Mouse (Mus musculus) hindbrain, postnatal 0 days (tissue): ENCODE results near the gene Grtp1. TPM values are rescaled to one million over a fixed set of nuclear protein-coding genes. Genes with fewer than 3 reads are reported as not detected.
A peak's percentile ranks its signal among the peaks of the same experiment; 100 is the strongest.

Experiments used
- ATAC-seq: fragments of 200-750 bp; cut with Nextera tagmentation; 2 replicates; pipeline ENCODE4 v1.8.0; 2017; ENCODE audit warnings: mild to moderate bottlenecking, moderate TSS enrichment, moderate library complexity
- DNase-seq: peaks from one replicate; pipeline ENCODE4 v3.0.0-alpha.2; 2015; ENCODE audit warnings: low spot score
- H3K27ac ChIP-seq: fragments of 300-500 bp; sonication (generic); 2 replicates; pipeline ENCODE4 v1.5.1; 2014; ENCODE audit warnings: mild to moderate bottlenecking
- H3K27me3 ChIP-seq: fragments of 300-500 bp; sonication (generic); 2 replicates; pipeline ENCODE4 v1.6.1; 2014; ENCODE audit warnings: low read length, mixed read lengths; ENCODE audit not compliant: insufficient read depth
- H3K36me3 ChIP-seq: fragments of 300-500 bp; sonication (generic); 2 replicates; pipeline ENCODE4 v1.6.1; 2014; ENCODE audit warnings: low read length, mixed read lengths; ENCODE audit not compliant: insufficient read depth
- H3K4me1 ChIP-seq: fragments of 300-500 bp; sonication (generic); 2 replicates; pipeline ENCODE4 v1.6.1; 2014; ENCODE audit warnings: antibody characterized with exemption, low read length, mixed read lengths; ENCODE audit not compliant: insufficient read depth
- H3K4me2 ChIP-seq: fragments of 300-500 bp; sonication (generic); 2 replicates; pipeline ENCODE4 v1.6.1; 2014; ENCODE audit warnings: low read depth, mild to moderate bottlenecking, low read length, moderate library complexity, mixed read lengths
- H3K4me3 ChIP-seq: fragments of 300-500 bp; sonication (generic); 2 replicates; pipeline ENCODE4 v1.5.1; 2014; ENCODE audit warnings: low read length
- H3K9ac ChIP-seq: fragments of 300-500 bp; sonication (generic); replicated peaks from 2 replicates; pipeline ENCODE4 v1.6.1; 2014; ENCODE audit warnings: mild to moderate bottlenecking, low read length, moderate library complexity, mixed read lengths
- H3K9me3 ChIP-seq: fragments of 300-500 bp; sonication (generic); 2 replicates; pipeline ENCODE4 v1.6.1; 2016; ENCODE audit warnings: low read length, mixed read lengths
- CTCF ChIP-seq: IDR thresholded peaks from 2 replicates; pipeline ENCODE4 v1.5.1; 2016; ENCODE audit warnings: antibody characterized with exemption, control low read depth, low read depth
- WGBS: fragments of 180-500 bp; shearing (Covaris S2); extraction: QIAGEN DNeasy Blood & Tissue Kit; methylation state at CpG from one replicate; pipeline ENCODE4 v1.1.7; 2014; 5-methylcytosine and 5-hydroxymethylcytosine counted together
- polyA plus RNA-seq: library from polyadenylated mRNA; unstranded; fragments of >200 nt; fragmentation: Nextera tagmentation; extraction: Ambion mirVana; gene quantifications from 2 replicates; pipeline ENCODE4 v1.2.1, GENCODE M21; 2015
- total RNA-seq: library from RNA; depleted of rRNA; stranded (reverse); fragments of >200 nt; gene quantifications from 2 replicates; pipeline ENCODE4 v1.2.3, GENCODE M21; 2014

Grtp1 gene
- total and polyA plus RNA-seq, 2 experiments from 2014 or later, result 14.8 to 17.1 TPM

DNA sequence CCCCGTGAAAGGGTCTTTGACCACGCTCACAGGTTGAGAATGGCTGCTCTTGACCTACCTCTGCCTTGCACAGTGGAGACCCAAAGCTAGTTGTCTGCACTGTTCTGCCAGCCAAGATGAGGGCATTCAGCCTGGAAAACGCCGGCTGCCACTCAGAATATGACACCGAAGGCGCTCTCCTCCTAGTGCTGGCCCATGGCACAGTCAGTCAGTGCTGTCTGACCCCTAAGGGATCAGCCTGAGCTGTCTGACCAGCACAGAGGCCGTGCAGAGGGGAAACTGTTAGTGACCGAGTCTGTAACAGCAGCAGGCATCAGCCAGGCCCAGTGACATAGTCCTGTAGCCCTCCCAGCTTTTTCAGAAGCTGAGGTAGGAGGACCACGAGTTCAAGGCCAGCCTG lies 13.2 kb downstream of the Grtp1 start:
- no peak overlapping the region for H3K9ac ChIP-seq
- H3K4me1 ChIP-seq, result no peaks in the 10 kb centered on the region
- no peaks in the 10 kb centered on the region for H3K27me3 ChIP-seq
- no peak overlapping the region for H3K4me2 ChIP-seq
- ATAC-seq, result no peak
- 83% methylated on average over 9 of the region's 9 CpGs for WGBS
- no peak overlapping the region for H3K4me3 ChIP-seq
- DNase-seq, result no peak
- no peaks in the 10 kb centered on the region for H3K9me3 ChIP-seq
- no peak for TF ChIP-seq CTCF
- no peaks in the 10 kb centered on the region for H3K36me3 ChIP-seq
- H3K27ac ChIP-seq, result no peak overlapping the region

DNA sequence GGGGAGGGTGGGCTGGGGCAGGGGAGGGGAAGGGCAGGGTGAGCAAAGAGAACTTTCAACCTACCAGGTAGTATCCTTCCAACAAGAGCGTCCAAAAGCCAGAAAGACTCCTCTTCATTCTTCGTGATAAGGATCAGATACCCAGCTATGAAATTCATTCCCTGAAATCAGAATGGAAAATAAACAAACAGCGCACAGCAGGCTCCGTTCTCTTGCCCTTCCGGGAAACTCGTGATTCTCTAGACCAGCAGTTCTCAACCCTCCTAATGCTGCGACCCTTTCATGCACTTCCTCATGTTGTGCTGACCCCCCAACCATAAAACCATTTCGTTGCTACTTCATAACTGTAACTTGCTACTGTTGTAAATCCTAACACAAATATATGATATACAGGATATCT lies 13.6 kb downstream of the Grtp1 start:
- ATAC-seq (no peak), DNase-seq (no peak)
- no peaks in the 10 kb centered on the region for H3K4me1 ChIP-seq
- no peak overlapping the region for H3K4me3 ChIP-seq
- 90% methylated on average over 8 of the region's 8 CpGs for WGBS
- H3K27me3 ChIP-seq, result no peaks in the 10 kb centered on the region
- no peak overlapping the region for H3K9ac ChIP-seq
- H3K27ac ChIP-seq, result no peak overlapping the region
- no peaks in the 10 kb centered on the region for H3K9me3 ChIP-seq
- H3K4me2 ChIP-seq, result no peak overlapping the region
- TF ChIP-seq CTCF, result no peak
- H3K36me3 ChIP-seq, result no peaks in the 10 kb centered on the region

DNA sequence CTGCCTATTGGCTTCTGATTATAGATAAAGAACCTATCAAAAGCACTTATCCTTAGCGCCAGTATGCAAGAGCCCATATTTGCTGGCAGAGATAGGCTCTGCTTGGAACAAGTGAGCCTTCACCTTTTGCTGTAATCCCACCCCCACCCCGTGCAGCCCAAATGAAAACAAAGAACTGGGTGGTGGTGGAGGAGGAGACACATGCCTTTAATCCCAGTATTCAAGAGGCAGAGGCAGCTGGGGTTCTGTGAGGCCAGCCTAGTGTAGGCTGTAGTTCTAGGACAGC lies 18.8 kb downstream of the Grtp1 start:
- ATAC-seq (no peak), DNase-seq (no peak)
- Histone ChIP-seq H3K9me3 (no peaks in the 10 kb centered on the region), H3K27ac (no peak overlapping the region), H3K27me3 (no peaks in the 10 kb centered on the region), H3K4me2 (no peak overlapping the region), H3K36me3 (peaks cover 11% of the 10 kb centered on the region), H3K4me3 (no peak overlapping the region), H3K9ac (no peak overlapping the region), H3K4me1 (no peaks in the 10 kb centered on the region)
- TF ChIP-seq CTCF, result no peak
- 69% methylated on average over 2 of the region's 2 CpGs for WGBS

DNA sequence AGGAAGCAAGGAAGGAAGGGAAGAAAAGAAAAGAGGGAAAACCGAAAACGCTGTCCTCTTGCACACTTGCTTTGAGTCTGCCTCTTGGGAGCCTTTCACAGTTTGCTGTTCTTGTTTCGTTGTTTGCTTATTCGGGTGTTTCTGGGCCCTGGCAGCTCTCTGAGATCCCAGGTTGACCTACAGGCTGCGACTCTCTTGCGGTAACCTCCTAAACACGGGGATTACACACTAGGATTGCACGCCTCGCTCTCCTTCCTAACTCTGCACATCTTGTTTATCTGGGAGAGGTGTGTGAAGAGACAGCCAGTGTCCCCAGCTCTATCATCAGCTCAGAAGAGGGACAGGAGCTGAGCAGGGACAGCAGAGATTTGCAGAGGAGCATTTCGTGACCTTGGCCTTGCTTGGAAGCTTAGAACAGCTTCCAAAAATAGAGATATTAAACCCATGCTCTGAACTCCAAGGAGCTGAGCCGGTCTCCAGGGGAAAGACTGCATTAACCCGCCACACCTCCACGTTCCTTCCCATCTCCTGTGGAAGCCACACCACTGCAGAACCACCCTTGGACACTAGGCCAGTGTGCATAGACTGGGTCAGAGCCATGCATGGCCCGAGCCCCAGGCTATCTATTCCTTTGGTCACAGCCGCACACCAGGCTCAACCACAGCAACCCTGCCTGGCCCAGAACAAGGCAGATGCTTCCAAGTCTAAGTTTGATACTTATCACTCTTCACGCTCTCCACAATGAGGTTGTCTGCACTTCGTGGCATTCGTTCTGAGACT lies 19.3 kb downstream of the Grtp1 start:
- 84% methylated on average over 18 of the region's 18 CpGs for WGBS
- Histone ChIP-seq H3K9me3 (no peaks in the 10 kb centered on the region), H3K9ac (no peak overlapping the region), H3K4me2 (no peak overlapping the region), H3K36me3 (peaks cover 16% of the 10 kb centered on the region), H3K4me3 (no peak overlapping the region), H3K27ac (no peak overlapping the region; the same call in 1 of the 2 replicates), H3K4me1 (no peaks in the 10 kb centered on the region), H3K27me3 (no peaks in the 10 kb centered on the region)
- TF ChIP-seq CTCF, result no peak
- DNase-seq, result no peak
- no peak for ATAC-seq

DNA sequence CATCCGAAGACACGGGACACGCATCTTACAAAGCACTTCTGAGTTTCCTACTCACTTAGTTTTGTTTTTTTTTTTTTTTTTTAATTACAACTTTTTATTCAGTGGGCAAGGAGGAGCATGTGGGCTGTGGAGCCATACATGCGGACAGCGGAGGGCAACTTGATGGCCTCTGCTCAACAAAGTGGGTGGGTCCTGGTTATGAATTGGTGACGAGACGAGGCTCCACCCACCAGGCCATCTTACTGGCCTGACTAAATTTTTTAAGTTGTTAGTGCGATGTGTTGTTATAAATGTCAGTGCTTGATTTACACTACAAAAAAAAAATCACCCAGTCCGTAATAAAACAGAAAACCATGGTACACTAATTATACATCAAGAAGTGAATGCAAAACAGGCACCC lies 20.0 kb downstream of the Grtp1 start:
- WGBS, result 76% methylated on average over 9 of the region's 9 CpGs
- no peak for ATAC-seq
- H3K27me3 ChIP-seq, result no peaks in the 10 kb centered on the region

DNA sequence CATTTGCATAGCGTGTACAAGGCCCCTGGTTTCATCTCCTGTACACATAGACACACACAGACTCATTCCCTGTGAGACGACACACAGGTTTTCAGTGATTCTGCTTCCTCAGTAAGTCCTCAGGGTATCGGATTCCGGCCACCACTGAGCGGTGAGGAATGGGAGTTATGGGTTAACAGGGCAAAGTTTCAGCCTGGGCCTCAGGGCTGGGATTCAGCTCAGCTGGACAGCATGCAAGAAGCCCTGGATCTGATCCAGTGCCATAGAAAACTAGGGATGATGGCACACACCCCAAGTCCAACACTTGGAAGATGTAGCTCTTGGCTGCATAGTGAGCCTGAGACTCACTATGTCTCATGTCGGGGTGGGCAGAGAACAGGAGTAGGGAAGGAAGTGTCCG lies 20.5 kb downstream of the Grtp1 start:
- H3K4me1 ChIP-seq, result no peaks in the 10 kb centered on the region
- no peaks in the 10 kb centered on the region for H3K9me3 ChIP-seq
- no peaks in the 10 kb centered on the region for H3K27me3 ChIP-seq
- H3K9ac ChIP-seq, result no peak overlapping the region
- H3K27ac ChIP-seq, result no peak overlapping the region
- no peak overlapping the region for H3K4me3 ChIP-seq
- TF ChIP-seq CTCF, result no peak
- WGBS, result 64% methylated on average over 7 of the region's 7 CpGs
- H3K4me2 ChIP-seq, result no peak overlapping the region
- ATAC-seq (peak; percentile 44; the same call in 1 of the 2 replicates), DNase-seq (peak; percentile 44)
- peaks cover 28% of the 10 kb centered on the region for H3K36me3 ChIP-seq

More for the DNA sequence above, 20.0 kb downstream of the Grtp1 start:
- TF ChIP-seq CTCF, result no peak
- Histone ChIP-seq H3K4me1 (no peaks in the 10 kb centered on the region), H3K4me3 (no peak overlapping the region), H3K36me3 (peaks cover 23% of the 10 kb centered on the region), H3K4me2 (no peak overlapping the region), H3K9ac (no peak overlapping the region), H3K9me3 (no peaks in the 10 kb centered on the region), H3K27ac (no peak overlapping the region)
- no peak for DNase-seq

DNA sequence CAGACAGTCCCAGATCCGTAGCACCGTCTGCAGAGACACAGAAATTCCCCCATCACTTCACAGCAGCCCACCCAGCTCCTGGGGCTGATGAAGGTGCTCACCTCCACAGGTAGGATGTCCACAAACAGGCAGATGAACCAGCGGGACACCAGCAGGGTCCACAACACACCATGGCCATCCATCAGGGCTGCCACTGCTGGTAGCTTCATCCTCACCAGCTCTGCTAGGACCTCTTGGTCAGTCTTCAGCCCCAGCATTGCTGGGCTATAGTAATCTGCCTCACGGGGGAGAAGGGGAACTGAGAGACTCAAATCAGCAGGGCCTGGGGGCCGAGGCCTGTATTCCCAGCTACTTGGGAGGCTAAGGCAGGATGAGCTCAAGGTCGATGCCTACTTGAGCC lies 20.9 kb downstream of the Grtp1 start:
- Histone ChIP-seq H3K4me3 (no peak overlapping the region), H3K27me3 (no peaks in the 10 kb centered on the region), H3K4me1 (no peaks in the 10 kb centered on the region), H3K27ac (no peak overlapping the region), H3K9ac (no peak overlapping the region), H3K36me3 (peaks cover 30% of the 10 kb centered on the region), H3K4me2 (no peak overlapping the region), H3K9me3 (no peaks in the 10 kb centered on the region)
- ATAC-seq, result no peak
- 75% methylated on average over 6 of the region's 6 CpGs for WGBS
- no peak for DNase-seq
- no peak for TF ChIP-seq CTCF
